Mouse (Mus musculus) C2C12 (cell line): ENCODE measurements at regions not wholly inside any gene's neighbourhood (a gene's known extent, or its start where the extent isn't known, plus 50 kb on each side); places are given as distances from the start of the nearest gene placed in this dataset.

Source experiments
- H3K27me3 ChIP-seq: one replicate; pipeline ENCODE4 v1.6.1; 2011; ENCODE audit not compliant: control insufficient read depth, insufficient read depth, insufficient read length
- H3K36me3 ChIP-seq: one replicate; pipeline ENCODE4 v1.6.1; 2011; ENCODE audit not compliant: control insufficient read depth, insufficient read depth
- H3K4me3 ChIP-seq: one replicate; pipeline ENCODE4 v1.5.1; 2011; ENCODE audit warnings: mild to moderate bottlenecking, control low read depth; ENCODE audit not compliant: poor library complexity, insufficient read depth, severe bottlenecking
- H3K79me2 ChIP-seq: one replicate; pipeline ENCODE4 v1.6.1; 2011; ENCODE audit not compliant: control insufficient read depth, insufficient read depth
- H3K79me3 ChIP-seq: one replicate; pipeline ENCODE4 v1.6.1; 2011; ENCODE audit warnings: low read depth, control low read depth
- H3ac ChIP-seq: one replicate; pipeline ENCODE3; 2011; ENCODE audit warnings: low read depth; ENCODE audit not compliant: control insufficient read depth, insufficient read length
- CEBPB ChIP-seq: IDR thresholded peaks from one replicate; pipeline ENCODE4 v1.6.1; 2011; ENCODE audit warnings: low read depth, mild to moderate bottlenecking, control low read depth, moderate library complexity
- CTCF ChIP-seq: IDR thresholded peaks from one replicate; pipeline ENCODE4 v1.5.1; 2011; ENCODE audit not compliant: control insufficient read depth, insufficient read depth, insufficient read length
- FOSL1 ChIP-seq: IDR thresholded peaks from one replicate; pipeline ENCODE4 v1.8.0; 2011; ENCODE audit warnings: mild to moderate bottlenecking, low read length; ENCODE audit not compliant: poor library complexity, insufficient read depth, severe bottlenecking
- MAX ChIP-seq: IDR thresholded peaks from one replicate; pipeline ENCODE4 v1.6.1; 2011; ENCODE audit warnings: mild to moderate bottlenecking, control low read depth
- MYOD1 ChIP-seq: IDR thresholded peaks from one replicate; pipeline ENCODE4 v1.6.1; 2011; ENCODE audit warnings: low read depth; ENCODE audit not compliant: control insufficient read depth, insufficient read length
- MYOG ChIP-seq: IDR thresholded peaks from one replicate; pipeline ENCODE4 v1.6.1; 2011; ENCODE audit not compliant: control insufficient read depth, insufficient read length; ENCODE audit errors: extremely low read depth
- USF1 ChIP-seq: IDR thresholded peaks from one replicate; pipeline ENCODE4 v1.6.1; 2011; ENCODE audit warnings: low read depth, mild to moderate bottlenecking, control low read depth, moderate library complexity

DNA sequence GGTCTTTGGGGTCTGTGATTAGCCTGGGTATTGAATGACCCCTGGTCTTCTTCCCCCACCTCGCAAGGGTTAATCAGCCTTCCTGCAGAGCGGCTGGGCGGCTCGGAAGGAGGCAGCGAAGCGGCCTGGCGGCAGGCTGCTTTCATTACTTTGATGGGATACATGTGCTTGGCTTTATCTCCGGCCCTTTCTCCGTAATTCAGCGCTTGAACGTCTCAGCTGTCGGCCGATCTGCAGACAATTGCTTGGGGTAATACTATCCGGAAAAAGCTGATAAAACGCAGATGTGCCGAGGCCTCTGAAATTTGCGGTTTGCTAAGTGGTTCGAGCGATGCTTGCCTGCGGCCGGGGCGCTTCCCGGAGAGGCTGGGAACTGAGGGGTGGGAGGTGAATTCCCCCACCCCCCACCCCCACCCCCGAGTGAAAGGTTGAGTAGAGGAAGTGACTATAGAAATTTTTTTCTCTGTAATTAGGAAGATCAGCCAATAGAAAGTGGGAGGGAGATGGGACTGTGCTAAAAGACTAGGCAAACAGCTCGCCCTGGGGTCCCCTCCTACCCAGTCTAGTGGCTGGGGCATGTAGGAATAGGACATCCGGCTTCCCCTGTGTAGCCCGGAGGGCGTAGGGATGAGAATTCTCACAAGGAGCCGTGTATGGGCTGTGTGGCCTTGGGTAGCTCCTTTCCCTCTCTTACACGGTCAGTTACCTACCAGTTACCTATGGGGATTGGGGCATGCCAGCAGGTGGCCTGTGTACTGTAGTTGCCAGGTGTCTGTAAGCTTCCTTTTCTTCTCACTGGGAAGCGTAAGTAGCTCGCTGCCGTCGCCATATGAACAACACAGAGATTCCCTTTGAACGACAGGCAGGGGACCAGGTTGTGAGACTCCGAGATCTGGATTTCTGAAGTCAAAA lies 69.5 kb upstream of the Msx1 start:
- Histone ChIP-seq H3K36me3 (no peaks in the 10 kb centered on the region), H3K79me3 (no peaks in the 10 kb centered on the region), H3K4me3 (no peak overlapping the region), H3K27me3 (peaks cover 6% of the 10 kb centered on the region), H3ac (no peak overlapping the region), H3K79me2 (no peaks in the 10 kb centered on the region)
- TF ChIP-seq USF1: no peak
- TF ChIP-seq CEBPB: no peak
- no peak for TF ChIP-seq FOSL1
- no peak for TF ChIP-seq MYOD1
- TF ChIP-seq CTCF: no peak
- no peak for TF ChIP-seq MAX
- no peak for TF ChIP-seq MYOG

DNA sequence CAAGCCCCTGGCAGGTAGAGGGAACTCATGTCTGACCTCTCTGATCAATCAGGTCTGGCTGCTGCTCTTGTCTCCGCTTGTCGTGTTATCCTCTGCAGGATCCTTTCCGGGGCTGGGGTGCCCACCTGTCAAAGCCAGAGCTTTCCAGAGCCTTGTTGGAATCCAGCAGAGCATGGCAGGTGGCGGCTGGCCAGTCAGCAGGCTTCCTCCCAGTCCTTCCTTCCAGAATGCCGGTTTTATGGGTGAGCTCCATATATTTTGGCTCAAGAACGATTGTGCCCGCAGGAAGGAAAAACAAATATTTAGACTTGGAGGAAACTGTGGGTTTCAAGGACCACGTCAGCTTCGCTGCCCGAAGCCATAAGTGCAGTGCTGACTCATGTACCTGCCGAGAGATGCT lies 66.3 kb upstream of the Msx1 start:
- H3K79me3 ChIP-seq: no peaks in the 10 kb centered on the region
- no peaks in the 10 kb centered on the region for H3K36me3 ChIP-seq
- peaks cover 12% of the 10 kb centered on the region for H3K27me3 ChIP-seq
- H3K79me2 ChIP-seq: no peaks in the 10 kb centered on the region
- no peak overlapping the region for H3ac ChIP-seq
- TF ChIP-seq MYOD1 (no peak), MYOG (no peak), FOSL1 (no peak), USF1 (no peak), CEBPB (no peak), MAX (no peak), CTCF (no peak)
- H3K4me3 ChIP-seq: no peak overlapping the region

DNA sequence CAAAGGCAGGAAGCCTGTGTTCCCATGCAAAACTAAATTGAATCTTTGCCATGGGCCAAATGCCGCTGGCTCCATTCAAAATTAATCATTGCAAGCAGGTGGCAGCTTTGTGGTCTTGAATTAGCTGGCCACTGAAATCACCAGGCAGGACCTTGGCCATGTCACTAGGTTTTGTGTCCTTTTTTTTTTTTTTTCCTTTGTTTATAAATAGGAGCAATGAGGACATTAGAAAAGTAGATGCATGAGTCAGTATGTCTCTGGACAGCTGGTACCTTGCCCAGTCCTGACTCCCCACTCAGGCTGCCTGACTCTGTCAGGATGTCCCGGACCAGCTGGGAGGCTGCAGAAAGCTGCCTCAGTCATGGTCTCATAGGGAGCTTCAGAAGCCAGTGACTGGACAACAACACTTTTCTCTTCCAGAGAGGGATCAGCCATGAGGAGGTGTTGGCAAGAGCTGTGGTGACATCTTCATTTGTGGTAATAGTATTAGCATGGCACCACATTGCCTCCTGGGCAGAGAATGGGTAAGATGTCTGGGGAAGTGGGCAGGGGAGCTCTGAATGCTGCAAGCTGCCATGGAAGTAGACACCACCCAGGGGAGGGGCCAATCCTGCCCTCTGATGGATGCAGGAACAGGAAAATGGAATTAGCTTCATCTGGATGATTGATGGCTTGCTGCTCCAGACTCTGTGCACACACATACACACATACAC lies 55.4 kb upstream of the Msx1 start:
- Histone ChIP-seq H3K36me3 (no peaks in the 10 kb centered on the region), H3K4me3 (no peak overlapping the region), H3K79me3 (no peaks in the 10 kb centered on the region), H3K27me3 (no peaks in the 10 kb centered on the region), H3K79me2 (no peaks in the 10 kb centered on the region), H3ac (no peak overlapping the region)
- no peak for TF ChIP-seq CEBPB
- TF ChIP-seq USF1: no peak
- TF ChIP-seq MYOD1: peak; percentile 32

DNA sequence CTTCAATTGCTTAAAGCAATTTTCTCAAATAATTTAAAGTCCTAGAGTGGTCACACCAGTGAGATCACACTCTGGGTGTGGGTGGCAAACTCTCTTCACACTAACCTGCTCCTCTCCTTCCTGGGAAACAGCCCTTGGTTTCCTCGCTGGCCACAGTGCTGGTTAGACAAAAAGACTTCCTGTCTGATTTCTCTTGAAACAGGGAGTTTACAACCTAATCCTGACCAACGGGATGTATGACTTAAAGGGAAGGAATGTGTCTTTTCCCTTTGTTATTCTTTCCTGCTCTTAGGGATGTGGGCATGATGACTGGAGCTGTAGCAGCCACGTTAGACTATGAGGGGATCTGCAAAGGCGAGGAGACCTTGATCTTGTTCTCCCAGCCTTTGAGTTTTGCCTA lies 51.9 kb upstream of the Msx1 start:
- no peak overlapping the region for H3K4me3 ChIP-seq
- no peaks in the 10 kb centered on the region for H3K79me2 ChIP-seq
- TF ChIP-seq FOSL1: peak; percentile 20
- no peak for TF ChIP-seq CEBPB
- no peaks in the 10 kb centered on the region for H3K79me3 ChIP-seq
- no peak overlapping the region for H3ac ChIP-seq
- no peaks in the 10 kb centered on the region for H3K36me3 ChIP-seq
- no peaks in the 10 kb centered on the region for H3K27me3 ChIP-seq

DNA sequence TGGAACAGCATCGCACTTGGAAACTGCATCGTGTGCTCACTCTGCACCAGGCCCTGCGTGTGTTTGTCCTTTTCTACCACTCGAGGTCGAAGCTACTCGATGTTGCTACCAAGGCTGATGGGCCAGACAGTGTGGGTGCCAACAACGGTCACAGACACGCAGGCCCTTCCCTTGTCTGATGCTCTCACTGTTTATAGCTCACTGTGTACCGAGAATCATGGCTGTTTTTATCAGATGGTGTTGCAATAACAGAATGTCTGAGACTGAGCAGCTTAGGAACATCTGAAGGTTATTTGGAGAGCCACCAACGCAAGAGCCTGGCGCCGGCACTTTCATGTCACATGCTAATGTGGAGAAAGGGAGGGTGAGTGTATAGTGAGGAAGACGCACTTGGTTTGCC lies 51.1 kb upstream of the Msx1 start:
- Histone ChIP-seq H3K79me3 (no peaks in the 10 kb centered on the region), H3K36me3 (no peaks in the 10 kb centered on the region), H3K27me3 (no peaks in the 10 kb centered on the region), H3K79me2 (no peaks in the 10 kb centered on the region), H3K4me3 (no peak overlapping the region), H3ac (no peak overlapping the region)
- peak; percentile 17 for TF ChIP-seq CEBPB
- TF ChIP-seq FOSL1: no peak
- TF ChIP-seq MAX: no peak

DNA sequence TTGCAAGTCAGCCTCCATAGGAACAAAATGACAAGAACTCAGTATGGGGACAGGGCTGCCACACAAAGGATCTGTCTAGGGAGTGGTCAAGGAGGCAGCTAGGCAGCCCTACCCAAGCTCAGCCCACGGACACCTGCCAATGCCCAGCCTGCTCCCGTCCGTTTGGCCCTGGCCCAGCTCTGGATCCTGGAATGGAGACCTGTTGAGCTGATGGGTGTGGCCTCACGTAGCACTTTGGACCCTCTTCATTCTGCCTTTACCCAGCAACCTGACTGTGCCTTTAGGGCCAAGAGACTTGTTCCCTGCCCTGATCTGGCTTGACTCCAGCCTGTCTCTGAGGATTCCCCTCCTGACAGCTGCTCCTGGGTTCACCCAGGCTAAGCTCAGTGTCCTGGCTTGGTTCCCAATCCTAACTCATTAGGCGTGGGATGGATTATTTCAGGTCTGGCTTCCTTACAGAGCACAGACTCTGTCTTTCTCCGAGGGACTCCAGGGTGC lies 50.5 kb upstream of the Msx1 start:
- Histone ChIP-seq H3K79me3 (no peaks in the 10 kb centered on the region), H3K79me2 (no peaks in the 10 kb centered on the region), H3K36me3 (no peaks in the 10 kb centered on the region), H3K27me3 (no peaks in the 10 kb centered on the region), H3ac (no peak overlapping the region), H3K4me3 (no peak overlapping the region)
- no peak for TF ChIP-seq CEBPB
- peak; percentile 74 for TF ChIP-seq MYOD1
- TF ChIP-seq MAX: no peak
- no peak for TF ChIP-seq MYOG
